Mouse (Mus musculus) CD4-positive helper T cell, adult 2 months (primary cell): ENCODE measurements around the gene Opn4.

Experiments used
- DNase-seq: peaks from one replicate; pipeline ENCODE4 v3.0.0-alpha.2; 2012; ENCODE audit warnings: low read depth, missing footprints, low spot score

Opn4 gene

DNA sequence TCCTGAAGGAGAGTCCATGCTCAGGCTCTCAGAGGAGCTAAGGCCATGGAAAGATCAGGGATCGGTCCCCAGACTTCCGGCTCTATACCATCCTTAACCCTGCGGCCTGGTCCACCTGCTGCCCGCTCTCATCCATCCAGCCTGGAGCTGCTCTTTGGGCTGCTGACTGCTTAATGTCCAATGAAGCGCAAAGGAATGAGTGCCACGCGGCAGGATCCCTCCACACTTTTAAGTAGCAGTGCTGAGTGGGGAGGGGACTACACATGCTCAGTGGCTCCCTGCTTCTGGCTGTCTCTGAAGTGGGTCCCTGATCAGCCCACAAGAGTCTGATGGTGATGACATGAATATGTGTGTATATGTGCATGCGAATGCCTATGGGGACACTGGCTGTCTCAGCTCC lies at the start of gene Opn4:
Gene Opn4 (minus strand): TSS at position 202 of the 400 bp plus-strand sequence.
- DNase-seq, result no peak

GRCm38 (mm10) chr14:34647870-34648475 lies 48.0 kb upstream of the Opn4 start:
- no peak for DNase-seq

- no peak for DNase-seq
Measured at GRCm38 (mm10) chr14:34644140-34644539, 44.2 kb upstream of the Opn4 start.

- no peak for DNase-seq
Measured at GRCm38 (mm10) chr14:34635721-34636120, 35.8 kb upstream of the Opn4 start.

DNA sequence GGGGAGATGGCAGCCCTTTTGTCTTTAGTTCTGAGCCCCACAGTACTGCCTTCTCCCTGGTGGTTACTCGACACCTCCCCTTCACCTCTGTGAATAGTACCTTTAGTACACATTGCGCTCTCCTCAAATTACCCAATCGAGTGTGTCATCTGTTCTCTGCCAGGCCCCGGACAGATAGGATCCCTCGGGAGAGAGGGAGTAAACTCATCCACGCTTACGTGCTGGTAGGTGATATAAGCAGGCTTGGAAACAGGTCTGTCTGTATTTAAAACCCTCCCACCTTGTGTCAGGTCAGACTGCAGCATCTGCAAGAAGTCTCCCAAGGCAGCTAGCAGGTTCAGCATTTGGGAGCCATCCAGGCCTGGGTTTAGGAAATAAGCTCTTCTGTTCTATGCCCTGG lies 35.2 kb upstream of the Opn4 start:
- DNase-seq, result no peak

GRCm38 (mm10) chr14:34632722-34633448 lies 32.9 kb upstream of the Opn4 start:
- DNase-seq, result no peak

GRCm38 (mm10) chr14:34626824-34627223 lies 26.9 kb upstream of the Opn4 start:
- DNase-seq, result no peak

DNA sequence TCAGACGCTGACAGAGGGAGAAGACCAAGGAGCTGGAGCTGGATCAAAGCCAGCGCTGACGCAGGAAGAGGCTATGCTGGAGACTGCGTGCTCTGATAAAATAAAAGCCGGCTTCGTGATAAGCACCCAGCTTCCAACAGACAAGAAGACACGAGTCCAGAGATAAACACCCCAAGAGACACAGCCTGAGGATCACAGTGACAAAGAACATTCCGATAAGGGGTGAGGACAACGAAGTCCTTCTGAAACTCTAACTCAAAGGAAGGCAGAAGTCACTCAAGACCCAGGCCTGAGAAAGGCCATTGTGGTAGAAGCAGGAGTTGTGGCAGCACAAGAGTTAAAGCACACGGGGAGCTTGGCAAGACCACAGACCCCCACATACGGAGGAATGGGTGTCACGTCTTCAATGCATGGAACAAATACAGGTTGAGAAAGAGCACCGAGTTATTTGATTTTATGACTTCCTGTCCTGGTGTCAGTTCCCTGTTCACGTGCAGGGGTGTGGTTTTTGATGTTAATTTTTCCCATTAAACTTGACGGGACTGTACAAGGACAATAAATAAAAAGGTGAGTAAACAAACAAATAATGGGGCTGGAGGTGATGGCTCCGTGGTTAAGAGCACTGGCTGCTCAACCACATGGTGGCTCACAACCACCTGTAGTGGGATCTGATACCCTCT lies 23.7 kb upstream of the Opn4 start:
- DNase-seq, result no peak

DNA sequence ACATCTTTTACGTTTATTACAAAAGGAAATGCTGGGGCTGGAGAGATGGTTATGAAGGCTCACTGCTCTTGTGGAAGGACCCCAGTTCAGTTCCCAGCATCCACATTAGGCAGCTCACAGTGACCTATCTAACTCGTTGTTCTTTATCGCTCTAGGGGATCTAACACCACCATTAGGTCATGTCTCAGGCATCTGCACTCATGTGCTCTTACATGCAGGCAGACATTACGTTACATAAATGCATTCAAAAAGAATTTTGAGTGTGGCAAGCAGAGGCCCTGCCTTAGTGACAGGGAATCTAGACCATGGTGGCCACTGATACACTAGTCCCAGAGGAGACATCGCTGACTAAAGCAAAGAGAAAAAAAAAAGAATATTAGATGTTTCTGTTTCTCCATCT lies 23.1 kb upstream of the Opn4 start:
- DNase-seq, result no peak

GRCm38 (mm10) chr14:34620611-34621376 lies 20.9 kb upstream of the Opn4 start:
- DNase-seq, result peak; percentile 44

- no peak for DNase-seq
Measured at GRCm38 (mm10) chr14:34618808-34619207, 18.9 kb upstream of the Opn4 start.

DNA sequence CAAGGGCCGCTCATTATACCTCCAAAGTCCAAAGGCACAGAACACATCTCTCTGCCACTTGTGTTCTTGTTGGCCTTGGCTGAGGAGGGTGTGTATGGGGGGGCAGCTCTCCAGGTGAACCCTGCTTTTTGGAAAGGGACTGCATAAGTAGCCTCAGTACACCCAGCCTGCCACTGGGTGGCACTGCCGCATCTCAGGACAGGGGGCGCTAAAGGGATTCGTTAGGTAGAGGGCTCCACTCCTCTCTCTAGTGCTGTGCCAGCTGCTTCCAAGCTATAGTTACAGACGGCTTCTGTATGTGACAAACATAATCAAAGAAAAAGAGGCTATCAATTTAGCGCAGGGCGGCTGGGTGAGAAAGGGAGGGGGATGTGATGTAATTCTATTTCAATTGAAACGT lies 16.9 kb upstream of the Opn4 start:
- peak; percentile 86 for DNase-seq

- no peak for DNase-seq
Measured at GRCm38 (mm10) chr14:34615625-34616024, 15.7 kb upstream of the Opn4 start.

GRCm38 (mm10) chr14:34615082-34615481 lies 15.1 kb upstream of the Opn4 start:
- DNase-seq, result peak; percentile 28

DNA sequence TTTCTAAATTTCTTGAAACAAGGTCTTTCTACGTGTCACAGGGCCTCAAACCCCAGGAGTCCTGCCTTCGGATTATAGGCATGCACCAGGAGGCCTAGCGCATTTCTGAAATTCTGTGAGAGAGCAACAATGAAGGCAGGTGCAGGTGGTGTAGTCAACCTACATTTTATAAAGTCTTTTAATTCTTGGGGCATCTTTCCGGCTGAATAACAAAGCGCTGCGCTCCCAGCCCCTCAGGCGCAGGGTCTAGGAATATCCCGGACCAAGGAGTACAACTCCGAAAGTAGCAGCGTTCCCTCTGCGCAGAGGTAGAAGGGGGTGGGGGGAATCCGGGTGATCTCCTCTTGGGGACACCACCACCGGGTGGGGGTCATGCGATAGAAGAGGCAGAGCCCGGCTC lies 14.6 kb upstream of the Opn4 start:
- no peak for DNase-seq

GRCm38 (mm10) chr14:34613523-34613922 lies 13.6 kb upstream of the Opn4 start:
- DNase-seq, result no peak

DNA sequence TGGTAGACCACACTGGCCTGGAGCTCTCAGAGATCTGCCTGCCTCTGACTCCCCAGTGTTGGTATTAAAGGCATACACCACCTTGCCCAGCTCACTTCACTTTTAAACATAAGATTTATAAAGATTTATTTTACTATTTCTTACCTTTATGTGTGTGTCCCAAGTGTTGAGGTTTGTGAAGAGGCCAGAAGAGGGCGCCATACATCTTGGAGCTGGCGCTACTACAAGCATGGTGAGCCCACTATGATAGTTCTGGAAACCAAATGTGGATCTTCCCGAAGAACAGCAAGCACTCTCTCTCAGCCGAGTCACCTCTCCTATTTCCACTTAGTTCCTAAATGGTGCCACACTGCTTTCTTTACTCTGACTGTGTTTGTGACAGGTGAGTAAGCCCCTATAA lies 12.3 kb upstream of the Opn4 start:
- DNase-seq, result peak; percentile 24

DNA sequence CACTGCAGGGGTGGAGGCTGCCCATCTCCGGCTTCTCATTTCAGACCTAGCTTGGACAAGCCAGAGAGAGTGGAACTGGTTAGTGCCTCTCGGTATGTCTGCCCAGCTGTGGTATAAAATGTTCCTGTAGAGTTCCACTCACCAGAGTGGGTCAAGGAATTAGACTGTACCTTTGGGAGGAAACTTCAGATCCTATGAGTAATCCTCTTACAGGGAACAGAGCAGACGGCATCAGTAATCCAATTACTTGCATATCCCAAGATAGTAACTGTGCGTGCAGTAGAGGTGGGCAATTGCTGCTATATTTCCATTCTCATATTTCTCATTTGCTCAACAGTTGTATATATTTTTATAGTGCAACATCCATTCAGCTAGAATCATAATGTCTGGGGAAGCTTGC lies 11.6 kb upstream of the Opn4 start:
- DNase-seq, result no peak

DNA sequence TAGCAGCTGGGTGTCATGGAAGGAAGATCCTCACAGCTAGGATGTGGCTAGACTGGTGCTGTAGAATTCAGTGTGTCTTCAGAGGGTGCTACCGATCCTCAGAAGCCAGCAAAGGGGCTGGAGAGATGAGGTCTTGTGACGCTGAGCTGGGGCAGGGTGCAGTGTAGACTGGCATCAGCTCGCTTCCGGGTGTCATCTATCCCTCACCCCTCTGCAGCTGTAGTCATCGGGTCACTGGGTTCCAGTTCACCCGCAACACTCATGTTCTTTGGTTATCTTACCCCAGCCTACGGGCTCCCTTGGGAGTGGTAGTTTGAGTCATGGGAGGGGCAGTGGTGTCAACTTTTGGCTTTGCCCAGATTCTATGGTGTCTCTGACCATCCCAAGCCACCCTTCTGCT lies 2.0 kb upstream of the Opn4 start:
- no peak for DNase-seq

- no peak for DNase-seq
Measured at GRCm38 (mm10) chr14:34595596-34596255, 4.2 kb downstream of the Opn4 start.

DNA sequence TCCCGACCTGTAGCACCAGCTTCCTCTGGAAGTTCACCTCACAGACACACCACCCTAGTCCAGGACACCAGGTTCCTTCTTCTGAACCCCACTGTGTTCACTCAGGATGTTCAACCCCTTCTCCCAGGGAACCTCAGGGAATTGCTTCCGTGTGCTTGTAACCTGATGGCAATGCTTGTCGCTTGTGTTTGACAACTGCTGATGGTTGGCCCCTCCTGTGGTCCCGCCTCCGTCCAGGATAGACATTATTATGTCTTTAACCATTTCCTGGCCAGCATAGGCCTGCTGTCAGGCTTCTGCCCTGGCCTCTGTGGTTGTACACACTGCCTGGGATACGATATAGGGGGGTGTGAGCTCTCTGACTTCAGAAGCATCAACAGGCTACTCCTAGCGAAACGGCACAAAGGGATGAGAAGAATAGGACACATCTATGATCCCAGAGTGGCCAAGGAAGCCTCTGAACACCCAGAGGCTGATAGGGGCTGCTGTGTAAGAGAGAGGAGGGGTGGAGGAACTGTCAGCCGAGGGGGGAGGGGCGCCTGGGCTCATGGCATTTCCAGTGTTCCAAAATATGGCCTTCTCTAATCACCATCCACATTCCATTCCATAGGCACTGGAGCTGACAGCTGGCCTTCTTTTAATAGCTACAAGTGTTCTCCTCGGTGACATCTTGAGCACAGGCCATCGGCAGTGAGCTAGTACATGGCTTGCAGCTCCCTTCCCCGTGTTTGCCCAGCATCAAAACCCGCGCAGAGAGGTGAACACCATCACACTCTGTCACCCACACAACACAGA lies 8.0 kb downstream of the Opn4 start:
- DNase-seq, result no peak
